12 mouse cellular contexts compared by ENCODE assay signal in genomic region chr5:121701111-121701769, GRCm38 (mm10). TPM values are rescaled to one million over a fixed set of nuclear protein-coding genes. Genes with fewer than 3 reads are reported as not detected.
DNase-seq lines count a peak whose midpoint lies in the region; ATAC-seq lines count a peak whose summit lies in the region.
"Had no signal": no experiment of that assay in that cellular context is flagged by ENCODE, and none has a peak within 500 bp of the region (broad histone marks: within the 10 kb centered on the region; RNA-seq: fewer than 3 reads in every experiment).

No protein-coding gene starts in this region.

- peak overlapping the region; percentile 95 for H3K27ac ChIP-seq in liver, embryonic 13.5 days
- no peak overlapping the region for H3K27ac ChIP-seq in forebrain, embryonic 14.5 days (ENCODE audit: low read depth, low read length)
- H3K27ac ChIP-seq: intestine, embryonic 15.5 days had no signal

- 22% methylated on average over 8 of the region's 8 CpGs for WGBS in liver, embryonic 13.5 days (ENCODE audit: insufficient replicate concordance)
- WGBS in forebrain, embryonic 14.5 days = 66% methylated on average over 8 of the region's 8 CpGs

- DNase-seq in adrenal gland, adult (ENCODE audit: inconsistent age in 2 of 2, low spot score in 1 of 2) = peak; percentile 57 to 80
- DNase-seq in adrenal gland, postnatal 4 days (ENCODE audit: low spot score in 2 of 2) = no peak
- peak; percentile 62 for DNase-seq in spleen, adult 12 weeks (ENCODE audit: low spot score)
- DNase-seq in spleen, adult 18-20 months = no peak
- peak; percentile 79 for DNase-seq in liver, embryonic 13.5 days
- DNase-seq in spleen, postnatal 4 days (ENCODE audit: low spot score in 2 of 2) = peak; percentile 74
- no peak for DNase-seq in testis, postnatal 10 days (ENCODE audit: low spot score)
- no peak for DNase-seq in forebrain, embryonic 14.5 days (ENCODE audit: low spot score)
- DNase-seq: cerebellum, postnatal 10 days; left cerebral cortex, postnatal 4 days had no signal

- peak; percentile 94 for ATAC-seq in liver, embryonic 13.5 days (ENCODE audit: low read depth)
- ATAC-seq in forebrain, embryonic 14.5 days = no peak
- ATAC-seq: intestine, embryonic 15.5 days had no signal

- H3K4me2 ChIP-seq in liver, embryonic 13.5 days = peak overlapping the region; percentile 63
- no peak overlapping the region for H3K4me2 ChIP-seq in forebrain, embryonic 14.5 days (ENCODE audit: low read length)

- no peaks in the 10 kb centered on the region for H3K9me3 ChIP-seq in liver, embryonic 13.5 days (replicated peaks)
- H3K9me3 ChIP-seq in forebrain, embryonic 14.5 days (replicated peaks; ENCODE audit: control insufficient read depth, low read length) = no peaks in the 10 kb centered on the region
- H3K9me3 ChIP-seq: embryonic facial prominence, embryonic 15.5 days; intestine, embryonic 15.5 days had no signal

- H3K9ac ChIP-seq in liver, embryonic 13.5 days = peak overlapping the region; percentile 62
- no peak overlapping the region for H3K9ac ChIP-seq in forebrain, embryonic 14.5 days (ENCODE audit: low read length)
- H3K9ac ChIP-seq: embryonic facial prominence, embryonic 15.5 days; intestine, embryonic 15.5 days had no signal

- no peaks in the 10 kb centered on the region for H3K27me3 ChIP-seq in liver, embryonic 13.5 days
- no peaks in the 10 kb centered on the region for H3K27me3 ChIP-seq in forebrain, embryonic 14.5 days (replicated peaks; ENCODE audit: control insufficient read depth, insufficient read depth, low read length)
- H3K27me3 ChIP-seq: embryonic facial prominence, embryonic 15.5 days; intestine, embryonic 15.5 days had no signal

- H3K4me1 ChIP-seq in liver, embryonic 13.5 days (replicated peaks) = peaks cover 60% of the 10 kb centered on the region
- peaks cover 4% of the 10 kb centered on the region; the same call in 1 of the 2 replicates for H3K4me1 ChIP-seq in forebrain, embryonic 14.5 days (ENCODE audit: control insufficient read depth, insufficient read depth, low read length)

- peak overlapping the region; percentile 34 for H3K4me3 ChIP-seq in liver, embryonic 13.5 days (replicated peaks)
- no peak overlapping the region for H3K4me3 ChIP-seq in forebrain, embryonic 14.5 days (ENCODE audit: low read depth, low read length)
- H3K4me3 ChIP-seq: embryonic facial prominence, embryonic 15.5 days; intestine, embryonic 15.5 days had no signal

- no peaks in the 10 kb centered on the region for H3K36me3 ChIP-seq in liver, embryonic 13.5 days
- H3K36me3 ChIP-seq in forebrain, embryonic 14.5 days (ENCODE audit: control insufficient read depth, insufficient read depth, low read length) = no peaks in the 10 kb centered on the region
- H3K36me3 ChIP-seq: embryonic facial prominence, embryonic 15.5 days; intestine, embryonic 15.5 days had no signal

RNA-seq across cellular contexts. Expression of gene Atxn2, which starts 9.9 kb away (rescaled TPM):
- total RNA-seq in adrenal gland, postnatal 4 days (2021) = 100 to 1,000 TPM; 191 to 216 TPM
- polyA plus RNA-seq in liver, embryonic 13.5 days (2015; fragmentation: Nextera tagmentation; extraction: Ambion mirVana) = 16.0 and 17.6 TPM in 2 replicates
- polyA plus RNA-seq in forebrain, embryonic 14.5 days (2014; fragmentation: Nextera tagmentation; extraction: Ambion mirVana) = 43.5 and 49.5 TPM in 2 replicates

RNA-seq across cellular contexts. Expression of gene Brap, which starts 40.9 kb away (rescaled TPM):
- 10 to 100 TPM; 52.8 to 54.4 TPM for total RNA-seq in adrenal gland, postnatal 4 days (2021)
- polyA plus RNA-seq in liver, embryonic 13.5 days (2015; fragmentation: Nextera tagmentation; extraction: Ambion mirVana) = 23.9 and 25.5 TPM in 2 replicates
- 36.8 and 43.5 TPM in 2 replicates for polyA plus RNA-seq in forebrain, embryonic 14.5 days (2014; fragmentation: Nextera tagmentation; extraction: Ambion mirVana)

RNA-seq across cellular contexts. Expression of gene Acad10, which starts 40.9 kb away (rescaled TPM):
- 10 to 100 TPM; 19.8 to 22.4 TPM for total RNA-seq in adrenal gland, postnatal 4 days (2021)
- 2.0 and 2.4 TPM in 2 replicates for polyA plus RNA-seq in liver, embryonic 13.5 days (2015; fragmentation: Nextera tagmentation; extraction: Ambion mirVana)
- polyA plus RNA-seq in forebrain, embryonic 14.5 days (2014; fragmentation: Nextera tagmentation; extraction: Ambion mirVana) = 0.84 and 1.1 TPM in 2 replicates

Comparison
In these comparisons a context has a peak if more than half of its experiments do, and no peak if none do; other contexts are left out.
1. DNase-seq: peak in adrenal gland, adult (2 of 2), spleen, adult 12 weeks (single experiment), liver, embryonic 13.5 days (single experiment) and spleen, postnatal 4 days (2 of 2); none in adrenal gland, postnatal 4 days (0 of 2), spleen, adult 18-20 months (0 of 2), testis, postnatal 10 days (single experiment) and forebrain, embryonic 14.5 days (single experiment).